Mouse (Mus musculus): ENCODE measurements around the gene Ier3. TPM values are rescaled to one million over a fixed set of nuclear protein-coding genes. Genes with fewer than 3 reads are reported as not detected.

Gene Ier3
- total RNA-seq, 2 experiments from 2014 or later, result 20.5 to 22.8 TPM

DNA sequence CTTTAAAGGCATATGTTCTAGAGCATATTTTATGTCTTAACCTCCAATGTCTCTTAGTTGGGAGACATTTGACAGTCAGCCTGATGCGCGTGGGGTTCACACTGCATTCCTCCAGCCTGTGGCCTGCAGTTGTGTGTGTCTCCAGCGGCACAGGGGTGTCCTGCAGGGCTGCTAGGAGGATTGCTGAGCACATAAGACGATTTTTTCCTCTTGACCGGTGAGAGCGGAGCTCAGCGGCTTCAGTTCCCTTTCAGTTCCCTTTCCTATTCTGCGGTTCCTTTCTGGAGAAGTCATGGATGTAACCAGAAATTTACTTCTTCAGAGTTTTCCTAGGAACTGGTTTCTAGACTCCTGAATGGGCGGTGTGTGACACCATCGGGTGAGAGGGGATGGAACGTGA is 12.1 kb upstream of the Ier3 start:
- ATAC-seq (ENCODE audit: poor library complexity, severe bottlenecking), result no peak

DNA sequence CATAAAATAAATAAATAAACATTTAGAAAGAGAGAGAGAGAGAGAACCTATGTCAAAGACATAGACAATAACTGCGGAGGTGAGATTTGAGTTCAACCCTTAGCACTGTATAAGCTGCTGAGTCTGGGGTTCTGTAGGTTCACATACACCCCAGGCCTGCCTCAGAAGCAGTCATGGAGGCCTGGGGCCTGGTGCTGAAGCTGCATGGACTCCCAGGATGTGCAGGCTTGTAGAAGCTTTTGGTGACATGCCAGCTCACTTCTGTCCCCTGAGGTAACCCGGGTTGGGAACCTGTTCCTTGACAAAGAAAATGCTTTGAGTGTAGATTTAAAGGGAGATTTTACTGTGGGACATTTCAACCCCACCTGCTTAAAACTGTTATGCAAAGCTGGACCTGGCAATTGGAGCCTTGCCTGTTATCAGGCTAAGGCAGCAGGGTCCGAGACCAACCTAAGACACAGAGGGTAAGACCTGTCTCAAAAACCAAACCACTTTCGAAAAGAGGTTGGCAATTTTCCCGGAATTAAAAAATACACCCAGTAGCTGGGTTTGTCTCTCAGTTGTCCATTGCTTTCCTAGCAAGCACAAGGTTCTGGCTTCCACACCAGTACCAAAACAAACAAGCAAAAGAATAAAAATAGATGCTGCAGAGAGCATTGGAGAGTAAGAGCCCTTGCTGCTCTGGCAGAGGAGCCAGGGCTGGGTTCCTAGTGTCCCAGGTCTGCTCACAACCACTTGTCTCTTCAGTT is 10.4 kb upstream of the Ier3 start:
- ATAC-seq (ENCODE audit: poor library complexity, severe bottlenecking), result no peak

DNA sequence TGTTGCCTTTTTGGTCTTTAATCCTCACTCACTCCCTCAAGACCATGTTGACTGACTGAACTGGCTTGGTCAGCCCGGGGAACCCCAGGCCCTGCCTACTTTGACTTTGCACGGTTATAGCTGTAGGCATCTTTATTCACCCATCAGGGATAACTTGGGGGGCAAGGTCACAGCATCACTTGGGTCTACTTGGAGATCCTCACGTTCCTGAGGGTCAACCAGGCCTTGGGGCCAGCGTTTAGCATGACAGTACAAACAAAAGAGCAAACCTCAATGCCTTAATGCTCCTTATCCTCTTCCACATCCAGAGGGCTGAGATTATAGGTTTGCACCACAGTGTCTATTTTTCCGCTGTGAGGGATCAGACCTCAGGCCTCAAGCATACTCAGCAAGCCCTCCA is 9.2 kb upstream of the Ier3 start:
- no peak for ATAC-seq (ENCODE audit: poor library complexity, severe bottlenecking)

DNA sequence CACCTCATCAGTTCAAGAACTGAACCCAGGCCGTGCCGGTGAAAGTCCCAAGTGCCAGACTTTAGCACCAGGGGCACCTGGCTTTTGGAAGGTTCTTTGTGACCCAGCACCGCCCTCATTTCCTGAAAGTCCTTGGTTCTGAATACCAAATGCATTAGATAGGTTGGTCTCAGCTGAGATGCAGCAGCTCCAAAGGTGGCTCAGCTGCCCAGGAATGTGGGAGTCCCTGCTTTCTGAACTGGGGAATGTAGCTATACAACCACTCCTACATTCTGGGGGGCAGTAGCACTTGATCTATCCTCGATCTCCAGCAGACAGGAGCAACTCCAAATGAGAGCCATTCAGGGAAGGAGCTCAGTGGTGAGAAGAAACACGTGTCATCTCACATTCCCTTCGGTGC is 8.7 kb upstream of the Ier3 start:
- ATAC-seq (ENCODE audit: poor library complexity, severe bottlenecking), result no peak; the same call in 1 of the 2 replicates

DNA sequence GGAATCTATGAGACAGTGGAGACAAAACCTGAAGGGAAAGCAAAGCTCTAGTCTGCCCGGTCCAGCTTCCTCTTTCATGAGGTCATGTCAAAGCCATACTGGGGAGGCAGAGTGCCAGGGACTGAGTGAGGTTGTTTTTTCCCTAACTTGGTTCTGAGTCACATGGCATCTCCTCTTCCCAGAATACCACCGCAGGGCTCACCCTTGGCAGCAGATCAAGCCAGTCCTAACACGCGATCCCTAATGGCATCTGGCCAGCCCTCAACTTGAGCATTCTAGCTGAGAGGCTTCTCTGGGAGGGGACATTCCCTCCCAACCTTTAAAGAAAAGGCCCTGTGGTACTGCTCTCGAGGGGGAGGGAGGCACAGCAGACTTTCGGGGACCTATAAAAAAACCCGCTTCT is 8.2 kb upstream of the Ier3 start:
- peak; percentile 85 for ATAC-seq (ENCODE audit: poor library complexity, severe bottlenecking)

DNA sequence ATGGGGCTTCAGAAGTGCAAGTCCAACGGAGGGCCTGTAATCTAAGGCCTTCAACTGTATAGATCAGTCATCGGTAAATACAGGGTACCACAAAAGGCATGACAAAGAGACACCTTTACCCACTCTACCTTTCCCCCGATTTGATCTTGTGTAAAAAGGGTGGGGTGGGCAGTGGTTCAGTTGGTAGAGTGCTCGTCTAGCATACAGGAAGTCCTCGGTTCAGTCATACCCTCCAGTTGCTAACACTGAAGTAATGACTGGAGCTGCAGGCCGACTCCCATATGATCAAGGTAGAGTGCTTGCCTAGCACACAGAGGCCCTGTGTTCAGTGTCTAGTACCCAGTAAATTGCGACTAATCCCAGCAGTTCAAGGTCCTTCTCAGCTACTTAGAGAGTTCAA is 7.8 kb upstream of the Ier3 start:
- 0 out of 2 replicates have a peak, but pooled peaks have one; percentile 21 for ATAC-seq (ENCODE audit: poor library complexity, severe bottlenecking)

DNA sequence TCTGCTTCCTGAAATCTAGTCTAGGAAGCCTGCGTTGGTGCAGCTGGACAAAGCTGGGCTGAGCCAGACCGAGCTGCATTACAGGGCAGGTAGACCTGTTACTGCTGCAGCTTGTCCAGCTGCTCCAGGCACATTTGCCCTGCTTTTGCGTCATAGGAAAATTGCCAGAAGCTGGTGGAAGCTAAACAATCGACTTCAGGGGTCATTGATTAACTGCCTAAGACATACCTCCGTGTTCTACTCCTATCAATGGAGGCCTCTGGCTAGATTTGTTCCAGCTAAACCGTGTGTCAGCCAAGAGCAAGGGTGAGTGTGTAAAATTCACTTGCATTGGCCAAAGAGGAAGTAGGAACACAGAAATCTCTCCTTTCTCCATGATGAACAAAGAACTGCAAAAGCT is 6.8 kb upstream of the Ier3 start:
- no peak for ATAC-seq (ENCODE audit: poor library complexity, severe bottlenecking)

DNA sequence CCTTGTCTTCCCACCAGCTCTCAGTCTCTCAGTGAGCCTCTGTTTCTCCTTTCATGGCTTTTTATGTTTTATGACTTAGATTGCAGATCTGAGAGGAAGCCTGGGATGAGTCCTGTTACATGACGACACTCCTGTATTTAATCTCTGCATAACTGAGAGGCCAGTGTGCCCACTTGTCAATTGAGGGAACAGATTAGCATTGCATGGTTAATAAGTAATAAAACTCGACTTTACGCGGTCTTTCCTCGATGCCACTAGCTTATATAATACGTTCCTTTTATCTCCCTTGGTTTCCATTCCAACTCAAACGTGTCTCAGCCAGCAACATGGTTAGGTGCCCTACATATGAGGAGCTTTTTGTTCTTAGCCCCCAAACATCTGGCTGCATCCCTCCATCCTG is 5.6 kb upstream of the Ier3 start:
- ATAC-seq (ENCODE audit: poor library complexity, severe bottlenecking), result no peak

DNA sequence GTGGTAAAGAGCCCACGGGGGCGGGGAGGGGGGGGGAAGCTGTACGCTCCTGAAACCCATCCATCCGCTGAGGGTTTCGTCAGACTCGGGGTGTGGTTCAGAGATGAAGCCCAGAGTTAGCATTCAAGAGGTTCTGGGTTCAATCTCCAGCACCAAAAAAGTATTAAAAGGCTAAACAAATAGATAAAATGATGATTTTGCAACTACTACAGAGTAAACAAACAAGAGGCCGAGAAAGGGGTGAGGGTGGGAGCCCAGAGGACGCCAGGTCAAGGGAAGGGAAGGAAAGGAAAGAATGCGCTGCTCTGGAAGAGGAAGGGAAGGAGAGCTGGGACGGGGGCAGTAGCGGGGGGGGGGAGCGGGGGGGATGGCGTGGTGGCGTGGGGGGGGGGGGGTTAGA is 4.8 kb upstream of the Ier3 start:
- ATAC-seq (ENCODE audit: poor library complexity, severe bottlenecking), result no peak

DNA sequence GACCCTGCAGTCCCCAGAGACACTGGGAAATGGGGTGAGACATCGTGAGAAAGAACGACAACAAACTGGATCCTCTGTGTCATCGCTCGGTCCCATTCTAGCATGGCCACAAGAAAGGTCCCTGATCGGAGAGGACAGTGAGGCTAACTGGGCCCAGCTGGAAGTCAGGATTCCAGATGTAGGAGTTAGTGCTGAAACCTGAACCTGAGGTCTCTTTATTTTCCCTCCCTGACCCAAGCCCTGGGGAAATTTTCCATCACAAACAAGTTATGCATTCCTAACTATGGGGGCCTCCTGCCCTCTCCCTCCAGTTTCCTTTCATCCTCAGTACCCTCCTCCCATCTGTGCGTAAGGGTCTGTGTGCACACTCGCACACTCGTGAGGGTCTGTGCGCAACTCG is 4.3 kb upstream of the Ier3 start:
- no peak for ATAC-seq (ENCODE audit: poor library complexity, severe bottlenecking)

DNA sequence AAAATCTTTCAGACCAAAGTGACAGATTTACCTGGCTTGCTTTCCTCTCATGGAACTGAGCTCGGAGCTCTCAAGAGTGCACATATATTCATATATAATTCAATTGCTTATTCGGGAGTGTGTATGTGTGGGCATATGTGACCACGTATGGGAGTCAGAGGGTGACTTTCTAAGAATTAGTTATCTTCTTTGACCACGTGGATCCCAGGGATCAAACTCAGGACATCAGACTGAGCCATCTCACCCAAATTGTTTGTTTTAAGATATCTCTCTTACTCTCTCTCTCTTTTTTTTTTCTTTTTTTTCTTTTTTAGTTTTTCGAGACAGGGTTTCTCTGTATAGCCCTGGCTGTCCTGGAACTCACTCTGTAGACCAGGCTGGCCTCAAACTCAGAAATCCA is 1.4 kb upstream of the Ier3 start:
- ATAC-seq (ENCODE audit: poor library complexity, severe bottlenecking), result no peak

DNA sequence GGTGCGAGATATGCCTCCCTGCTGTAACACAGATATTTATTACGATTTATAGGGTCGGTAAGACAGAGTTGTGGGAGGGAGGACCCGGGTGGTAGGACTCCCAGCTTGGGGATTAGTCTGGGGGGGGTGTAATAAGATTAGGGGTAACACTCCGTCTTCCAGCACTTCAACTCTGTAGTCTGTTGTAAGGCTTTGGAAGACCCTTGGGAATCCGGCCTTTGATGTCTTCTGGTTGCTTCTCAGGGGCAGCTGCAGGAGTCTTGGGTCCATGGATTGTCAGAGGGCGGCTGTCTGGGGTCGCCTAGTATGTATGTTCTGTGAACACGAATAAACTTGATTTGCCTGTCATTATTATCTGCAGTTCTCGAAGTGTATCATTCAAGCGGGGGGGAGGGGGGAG is 1.1 kb downstream of the Ier3 start:
- no peak for ATAC-seq (ENCODE audit: poor library complexity, severe bottlenecking)

DNA sequence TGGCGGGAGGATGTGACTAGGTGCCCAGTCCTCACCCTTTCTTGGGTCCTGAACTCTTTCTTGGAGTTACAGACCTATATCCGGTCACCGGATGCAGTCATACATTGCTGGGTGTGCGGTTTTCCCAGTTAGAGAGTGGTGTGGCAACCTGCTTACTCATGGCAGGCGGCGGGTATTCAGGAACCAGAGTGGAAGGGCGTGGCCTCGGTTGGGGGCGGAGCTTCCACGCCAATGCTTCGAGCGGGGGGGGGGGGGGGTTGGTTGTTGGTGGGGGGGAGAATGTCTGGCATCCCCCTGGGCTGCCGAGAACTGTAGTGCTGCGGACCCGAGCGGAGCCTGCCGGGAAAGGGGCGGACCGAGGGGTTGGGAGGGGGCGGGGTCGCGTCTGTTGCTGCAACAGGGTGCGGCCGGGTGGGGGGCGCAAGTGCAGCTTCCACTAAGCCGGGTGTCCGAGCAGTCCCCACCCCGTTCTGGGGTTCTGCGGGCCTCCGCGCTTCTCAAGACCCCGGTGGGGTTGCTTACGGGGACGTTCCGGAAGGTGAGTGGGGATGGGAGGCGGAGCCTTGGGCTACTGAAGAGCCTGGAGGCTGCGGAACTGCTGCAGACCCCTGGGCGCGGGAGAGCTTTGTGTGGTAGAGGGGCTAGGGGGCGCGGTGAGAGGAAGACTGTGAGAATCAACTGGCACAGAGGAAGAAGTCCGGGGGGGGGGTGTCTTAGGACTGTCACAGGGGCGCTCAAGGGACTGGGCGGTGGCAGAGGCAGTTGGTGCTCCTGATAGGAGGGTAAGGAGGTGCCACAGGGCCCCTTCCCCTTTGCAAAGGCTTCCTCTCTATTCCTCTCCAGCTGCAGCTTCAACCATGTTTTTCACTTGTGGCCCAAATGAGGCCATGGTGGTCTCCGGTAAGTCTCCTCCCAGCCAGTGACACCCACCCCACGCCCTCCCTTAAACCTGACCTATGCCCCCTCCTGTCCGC is 1.8 kb downstream of the Ier3 start, which contains the start of gene Flot1:
TSS of gene Flot1 (plus strand) at position 267 of the 974 bp plus-strand sequence.
- peak; percentile 75 for ATAC-seq (ENCODE audit: poor library complexity, severe bottlenecking)

DNA sequence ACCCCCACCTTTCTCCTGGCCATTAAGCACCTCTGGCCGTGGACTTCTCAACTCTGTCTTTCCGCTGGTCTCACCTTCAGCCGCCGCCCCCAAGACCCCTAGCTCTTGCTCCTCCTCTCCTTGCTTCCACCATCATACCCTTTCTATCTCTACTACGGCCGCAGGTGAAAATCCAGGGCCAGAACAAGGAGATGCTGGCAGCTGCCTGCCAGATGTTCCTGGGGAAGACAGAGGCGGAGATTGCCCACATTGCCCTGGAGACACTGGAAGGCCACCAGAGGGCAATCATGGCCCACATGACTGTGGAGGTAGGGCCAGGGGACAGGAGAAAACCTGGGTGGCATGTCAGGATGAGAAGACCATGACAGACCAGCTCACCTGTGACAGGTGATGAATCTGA is 2.9 kb downstream of the Ier3 start:
- ATAC-seq (ENCODE audit: poor library complexity, severe bottlenecking), result no peak

DNA sequence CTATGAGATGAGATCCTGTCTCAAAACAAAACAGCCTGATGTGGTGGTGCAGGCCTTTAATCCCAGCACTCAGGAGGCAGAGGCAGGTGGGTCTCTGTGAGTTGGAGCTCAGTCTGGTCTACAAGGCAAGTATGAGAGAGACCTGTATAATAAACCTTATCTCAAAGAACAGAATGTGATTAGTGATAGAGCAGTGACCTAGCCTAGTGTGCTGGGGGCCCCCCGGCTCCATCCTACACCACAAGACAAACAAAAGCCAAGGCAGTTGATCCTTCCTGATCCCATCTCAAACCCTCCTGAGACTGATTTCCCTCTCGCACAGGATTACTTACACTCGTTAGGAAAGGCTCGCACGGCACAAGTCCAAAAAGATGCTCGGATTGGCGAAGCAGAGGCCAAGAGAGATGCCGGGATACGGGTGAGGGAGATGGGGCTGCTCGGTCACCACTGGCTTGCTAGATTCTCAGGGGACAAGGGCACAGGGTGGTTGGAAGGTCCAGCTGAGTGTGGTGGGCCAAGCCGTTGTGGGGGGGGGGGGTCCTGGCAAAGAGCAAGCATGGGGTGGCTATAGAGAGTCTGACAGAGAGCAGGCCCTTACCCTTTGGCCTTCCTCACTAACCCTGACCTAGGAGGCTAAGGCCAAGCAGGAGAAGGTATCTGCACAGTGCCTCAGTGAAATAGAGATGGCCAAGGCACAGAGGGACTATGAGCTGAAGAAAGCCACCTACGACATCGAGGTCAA is 3.8 kb downstream of the Ier3 start:
- ATAC-seq (ENCODE audit: poor library complexity, severe bottlenecking), result no peak

DNA sequence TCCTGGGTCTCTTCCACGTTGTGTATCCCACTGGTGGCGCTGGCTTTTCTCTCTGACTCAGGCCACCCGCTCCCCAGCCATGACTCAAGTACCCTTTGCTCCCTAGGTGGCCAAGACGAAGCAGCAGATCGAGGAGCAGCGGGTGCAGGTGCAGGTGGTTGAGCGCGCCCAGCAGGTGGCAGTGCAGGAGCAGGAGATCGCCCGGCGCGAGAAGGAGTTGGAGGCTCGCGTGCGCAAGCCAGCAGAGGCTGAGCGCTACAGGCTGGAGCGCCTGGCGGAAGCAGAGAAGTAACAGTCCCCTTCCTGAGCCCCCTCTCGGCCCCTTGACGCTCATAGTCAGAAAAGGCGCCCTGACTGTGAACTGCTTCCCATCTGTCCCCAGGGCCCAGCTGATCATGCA is 8.3 kb downstream of the Ier3 start:
- peak; percentile 99 for ATAC-seq (ENCODE audit: poor library complexity, severe bottlenecking)

DNA sequence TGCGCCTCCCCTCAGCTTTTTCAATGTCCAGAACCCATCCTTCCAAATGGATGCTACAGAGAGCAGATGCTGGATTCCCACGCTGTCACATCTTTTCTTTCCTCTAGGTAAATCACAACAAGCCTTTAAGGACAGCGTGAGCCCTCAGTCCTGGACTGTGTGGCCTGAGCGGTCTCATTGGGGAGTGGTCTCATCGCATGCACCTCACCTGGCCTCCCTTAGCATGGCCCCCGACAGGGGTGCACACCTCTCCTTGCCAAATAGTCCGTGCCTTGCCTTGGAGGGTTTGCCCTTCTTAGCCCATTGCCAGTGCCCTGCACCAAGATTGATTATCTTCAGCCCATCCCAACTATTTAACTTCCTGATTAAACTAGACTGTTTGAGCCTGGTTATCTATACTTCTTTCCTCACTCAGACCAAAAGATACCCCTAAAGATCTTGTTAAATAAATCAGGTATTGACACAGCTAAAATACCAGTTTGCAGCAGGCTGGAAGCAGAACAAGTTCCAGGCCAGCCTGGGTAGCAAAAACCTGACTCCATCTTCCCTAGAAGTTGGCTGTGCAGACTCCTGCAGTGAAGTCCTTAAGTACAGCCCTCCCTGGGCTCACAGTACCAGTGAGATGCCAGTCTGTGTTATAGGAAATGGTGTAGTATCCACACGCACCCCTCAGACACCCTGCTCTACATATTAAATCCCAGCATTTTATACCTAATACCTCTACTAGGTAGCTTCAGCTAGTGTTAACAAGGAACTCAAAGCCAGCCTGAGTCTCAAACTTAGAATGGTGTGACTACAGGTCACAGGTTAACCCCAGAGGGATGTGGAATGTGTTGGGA is 11.1 kb downstream of the Ier3 start:
- no peak for ATAC-seq (ENCODE audit: poor library complexity, severe bottlenecking)

DNA sequence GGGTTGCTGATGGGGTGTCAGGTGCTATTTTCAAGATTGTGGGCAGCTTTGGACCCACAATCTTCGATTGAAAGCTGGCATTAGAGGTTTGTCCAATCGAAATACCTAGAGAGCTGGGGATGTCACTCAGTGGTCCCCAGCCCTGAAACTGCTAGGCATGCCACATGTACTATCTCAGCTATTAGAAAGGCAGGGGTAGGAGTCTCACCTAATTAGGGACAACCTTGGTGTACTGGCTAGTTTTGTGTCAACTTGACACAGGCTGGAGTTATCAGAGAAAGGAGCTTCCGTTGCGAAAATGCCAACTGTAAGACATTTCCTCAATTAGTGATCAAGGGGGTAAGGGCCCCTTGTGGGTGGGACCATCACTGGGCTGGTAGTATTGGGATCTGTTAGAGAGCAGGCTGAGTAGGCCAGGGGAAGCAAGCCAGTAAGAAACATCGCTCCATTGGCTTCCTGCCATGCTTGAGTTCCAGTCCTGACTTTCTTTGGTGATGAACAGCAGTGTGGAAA is 11.8 kb downstream of the Ier3 start:
- no peak for ATAC-seq (ENCODE audit: poor library complexity, severe bottlenecking)

DNA sequence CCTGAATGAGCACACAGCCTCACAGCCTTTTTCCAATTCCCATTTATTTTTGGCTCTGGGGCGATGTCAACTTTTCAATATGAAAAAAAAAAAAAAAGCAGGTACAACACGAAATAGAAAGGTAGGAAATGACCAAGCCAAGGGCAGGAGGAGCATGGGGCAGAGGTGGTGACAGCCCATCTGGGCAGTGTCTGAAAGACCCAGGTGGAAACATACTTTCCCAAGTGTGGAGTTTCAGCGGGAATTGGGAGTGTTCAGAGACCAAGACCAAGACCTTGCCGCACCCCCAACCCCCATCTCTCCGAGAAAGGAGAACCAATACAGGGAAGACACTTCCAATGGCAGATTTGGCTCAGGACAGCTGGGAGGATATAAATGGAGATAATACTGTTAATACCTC is 12.4 kb downstream of the Ier3 start:
- ATAC-seq (ENCODE audit: poor library complexity, severe bottlenecking), result no peak

Data from megakaryocyte, adult 5-6 weeks (primary cell).